Mouse (Mus musculus) stomach, postnatal 0 days (tissue): ENCODE data around the gene Gna11. TPM values are rescaled to one million over a fixed set of nuclear protein-coding genes. Genes with fewer than 3 reads are reported as not detected.

Experiments
- ATAC-seq: fragments of 200-750 bp; cut with Nextera tagmentation; 2 replicates; pipeline ENCODE4 v1.8.0; 2017; ENCODE audit not compliant: low FRiP score, low TSS enrichment
- DNase-seq: peaks from one replicate; pipeline ENCODE4 v3.0.0-alpha.2; 2016; ENCODE audit warnings: low spot score
- H3K27ac ChIP-seq: fragments of 300-500 bp; sonication (generic); replicated peaks from 2 replicates; pipeline ENCODE4 v1.5.1; 2014; ENCODE audit warnings: mild to moderate bottlenecking, control low read depth
- H3K27me3 ChIP-seq: fragments of 300-500 bp; sonication (generic); 2 replicates; pipeline ENCODE4 v1.6.1; 2014; ENCODE audit warnings: low read length; ENCODE audit not compliant: control insufficient read depth, insufficient read depth
- H3K36me3 ChIP-seq: fragments of 300-500 bp; sonication (generic); 2 replicates; pipeline ENCODE4 v1.6.1; 2014; ENCODE audit warnings: low read length, mixed read lengths; ENCODE audit not compliant: control insufficient read depth, insufficient read depth
- H3K4me1 ChIP-seq: fragments of 300-500 bp; sonication (generic); replicated peaks from 2 replicates; pipeline ENCODE4 v1.6.1; 2014; ENCODE audit warnings: antibody characterized with exemption; ENCODE audit not compliant: control insufficient read depth, insufficient read depth
- H3K4me2 ChIP-seq: fragments of 300-500 bp; sonication (generic); replicated peaks from 2 replicates; pipeline ENCODE4 v1.6.1; 2014; ENCODE audit warnings: low read depth, mild to moderate bottlenecking, control low read depth, moderate library complexity
- H3K4me3 ChIP-seq: fragments of 300-500 bp; sonication (generic); 2 replicates; pipeline ENCODE4 v1.5.1; 2014; ENCODE audit warnings: low read depth, low read length, control low read depth
- H3K9ac ChIP-seq: fragments of 300-500 bp; sonication (generic); 2 replicates; pipeline ENCODE4 v1.6.1; 2014; ENCODE audit warnings: mild to moderate bottlenecking, low read length, control low read depth, mixed read lengths
- H3K9me3 ChIP-seq: fragments of 300-500 bp; sonication (generic); 2 replicates; pipeline ENCODE4 v1.6.1; 2016; ENCODE audit warnings: low read length; ENCODE audit not compliant: control insufficient read depth
- CTCF ChIP-seq: IDR thresholded peaks from 2 replicates; pipeline ENCODE4 v1.5.1; 2016; ENCODE audit warnings: antibody characterized with exemption, low read depth, mild to moderate bottlenecking, moderate library complexity
- EP300 ChIP-seq: optimal IDR thresholded peaks from 2 replicates; pipeline ENCODE3; 2016; ENCODE audit warnings: antibody characterized with exemption
- WGBS: fragments of 180-500 bp; shearing (Covaris S2); extraction: QIAGEN DNeasy Blood & Tissue Kit; methylation state at CpG from one replicate; pipeline ENCODE4 v1.1.7; 2014; 5-methylcytosine and 5-hydroxymethylcytosine counted together
- polyA plus RNA-seq: library from polyadenylated mRNA; unstranded; fragments of >200 nt; fragmentation: Nextera tagmentation; extraction: Ambion mirVana; gene quantifications from 2 replicates; pipeline ENCODE4 v1.2.1, GENCODE M21; 2015

The Gna11 gene
- polyA plus RNA-seq, 1 experiment from 2014 or later, result 62.5 TPM

DNA sequence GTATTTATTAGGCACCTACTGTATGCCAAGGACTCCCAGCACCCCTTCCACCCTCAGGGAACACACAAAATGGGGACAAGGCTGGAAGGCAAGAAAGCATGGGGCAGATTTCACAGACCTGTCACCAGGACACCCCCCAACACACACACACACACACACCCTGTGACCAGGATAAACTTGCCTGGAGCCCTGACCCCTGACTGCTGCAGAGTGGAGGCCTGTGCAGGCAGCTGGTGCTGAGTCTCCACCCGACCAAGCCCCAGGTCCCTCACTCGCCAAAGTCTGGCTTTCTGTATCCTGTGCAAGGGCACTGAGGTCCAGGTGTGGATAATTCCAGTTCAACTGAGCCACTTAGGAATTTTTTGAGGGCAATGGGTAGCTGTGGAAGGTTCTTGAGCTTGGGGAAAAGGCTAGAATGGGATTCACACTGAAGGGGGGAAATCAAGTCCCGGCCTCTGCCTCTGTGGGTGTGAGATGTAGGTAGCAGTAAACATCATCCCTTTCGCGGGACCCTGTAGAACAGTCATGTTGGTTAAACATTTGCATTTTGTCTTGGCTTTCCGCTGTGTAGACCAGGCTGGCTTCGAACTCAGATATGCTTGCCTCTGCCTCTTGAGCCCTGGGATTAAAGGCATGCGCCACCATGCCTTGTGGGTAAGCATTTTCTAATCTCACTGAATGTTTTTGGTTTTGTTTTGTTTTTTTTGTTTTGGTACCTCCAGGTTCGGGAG is 24.7 kb upstream of the Gna11 start:
- H3K27ac ChIP-seq, result no peak overlapping the region
- DNase-seq, result no peak
- H3K27me3 ChIP-seq, result no peaks in the 10 kb centered on the region
- TF ChIP-seq CTCF (no peak), EP300 (no peak)
- H3K4me1 ChIP-seq, result peaks cover 14% of the 10 kb centered on the region
- no peak overlapping the region for H3K4me2 ChIP-seq
- no peaks in the 10 kb centered on the region for H3K9me3 ChIP-seq
- no peak overlapping the region for H3K9ac ChIP-seq
- H3K36me3 ChIP-seq, result peaks cover 16% of the 10 kb centered on the region
- no peak overlapping the region for H3K4me3 ChIP-seq
- ATAC-seq, result no peak
- 69% methylated on average over 9 of the region's 9 CpGs for WGBS

GRCm38 (mm10) chr10:81568381-81569191 is 23.6 kb upstream of the Gna11 start:
- ATAC-seq (no peak), DNase-seq (peak; percentile 53)
- no peak overlapping the region for H3K4me3 ChIP-seq
- H3K36me3 ChIP-seq, result peaks cover 16% of the 10 kb centered on the region
- no peak overlapping the region for H3K4me2 ChIP-seq
- TF ChIP-seq EP300 (no peak), CTCF (no peak)
- WGBS, result 19% methylated on average over 15 of the region's 16 CpGs
- no peaks in the 10 kb centered on the region for H3K27me3 ChIP-seq
- no peaks in the 10 kb centered on the region for H3K9me3 ChIP-seq
- H3K4me1 ChIP-seq, result peaks cover 18% of the 10 kb centered on the region
- H3K9ac ChIP-seq, result no peak overlapping the region
- H3K27ac ChIP-seq, result no peak overlapping the region

DNA sequence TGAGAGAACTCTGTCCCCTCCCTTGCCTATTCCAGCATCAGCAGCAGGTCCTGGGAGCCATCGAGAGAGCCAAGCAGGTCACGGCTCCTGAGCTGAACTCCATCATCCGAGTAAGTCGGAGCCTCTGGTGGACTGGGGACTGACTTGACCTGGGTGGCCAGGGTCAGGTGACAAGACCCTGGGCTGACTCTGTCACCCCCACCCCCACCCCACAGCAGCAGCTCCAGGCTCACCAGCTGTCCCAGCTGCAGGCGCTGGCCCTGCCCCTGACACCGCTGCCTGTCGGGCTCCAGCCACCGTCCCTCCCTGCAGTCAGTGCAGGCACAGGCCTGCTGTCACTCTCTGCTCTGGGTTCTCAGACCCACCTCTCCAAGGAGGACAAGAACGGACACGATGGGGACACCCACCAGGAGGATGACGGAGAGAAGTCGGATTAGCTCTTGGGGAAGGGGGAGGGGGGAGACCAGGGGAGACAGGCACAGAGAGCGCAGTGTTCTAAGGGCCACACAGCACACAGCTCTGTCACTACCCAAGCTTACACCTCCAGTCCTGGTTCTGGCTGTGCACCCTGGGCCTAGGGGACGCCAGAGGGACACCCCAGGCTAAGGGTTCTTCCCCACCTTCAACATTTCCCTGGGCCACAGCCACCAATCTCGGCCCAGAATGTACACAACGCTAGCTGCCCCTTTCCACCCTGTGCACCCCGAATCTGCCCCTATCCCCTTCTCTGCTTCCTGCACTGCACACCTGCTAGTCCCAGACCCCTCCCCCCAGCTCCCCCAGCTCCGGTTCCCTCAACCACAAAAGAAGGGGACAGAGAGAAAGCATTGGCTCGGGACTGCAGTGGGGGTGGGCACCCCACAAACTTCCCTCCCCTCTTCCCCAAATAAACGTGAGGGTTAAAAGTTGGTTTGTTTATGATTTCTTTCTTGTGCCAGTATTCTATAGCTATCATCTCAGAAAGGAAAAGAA is 20.6 kb upstream of the Gna11 start:
- ATAC-seq (no peak), DNase-seq (no peak)
- Histone ChIP-seq H3K27me3 (no peaks in the 10 kb centered on the region), H3K36me3 (peaks cover 16% of the 10 kb centered on the region), H3K27ac (no peak overlapping the region), H3K4me2 (no peak overlapping the region), H3K4me3 (no peak overlapping the region), H3K9ac (no peak overlapping the region), H3K9me3 (no peaks in the 10 kb centered on the region), H3K4me1 (peaks cover 12% of the 10 kb centered on the region)
- no peak for TF ChIP-seq EP300
- no peak for TF ChIP-seq CTCF
- WGBS, result 58% methylated on average over 19 of the region's 20 CpGs

DNA sequence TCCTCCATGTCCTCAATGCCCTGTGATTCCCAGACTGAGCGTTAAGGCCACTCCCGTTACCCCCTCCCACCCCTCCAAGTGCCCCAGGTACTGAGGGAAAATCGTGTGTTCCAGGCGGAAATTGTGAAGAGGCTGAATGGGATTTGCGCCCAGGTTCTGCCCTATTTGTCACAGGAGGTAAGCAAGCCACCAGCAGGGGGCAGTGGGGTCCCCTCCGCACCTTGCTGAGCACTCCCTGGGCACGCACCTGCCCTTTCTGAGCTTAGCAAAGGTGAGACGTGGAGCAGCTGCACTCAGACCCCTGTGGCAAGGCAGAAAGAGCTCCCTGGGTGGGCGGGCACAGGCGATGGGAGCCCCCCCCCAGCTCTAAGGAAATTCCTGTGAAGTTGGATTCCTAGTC is 19.7 kb upstream of the Gna11 start:
- Histone ChIP-seq H3K9me3 (no peaks in the 10 kb centered on the region), H3K4me2 (no peak overlapping the region), H3K4me1 (peaks cover 11% of the 10 kb centered on the region), H3K9ac (no peak overlapping the region), H3K27ac (no peak overlapping the region), H3K36me3 (peaks cover 16% of the 10 kb centered on the region), H3K27me3 (no peaks in the 10 kb centered on the region), H3K4me3 (no peak overlapping the region)
- peak; percentile 79 for DNase-seq
- no peak for ATAC-seq
- TF ChIP-seq EP300 (no peak), CTCF (peak; percentile 81)
- 40% methylated on average over 10 of the region's 10 CpGs for WGBS

DNA sequence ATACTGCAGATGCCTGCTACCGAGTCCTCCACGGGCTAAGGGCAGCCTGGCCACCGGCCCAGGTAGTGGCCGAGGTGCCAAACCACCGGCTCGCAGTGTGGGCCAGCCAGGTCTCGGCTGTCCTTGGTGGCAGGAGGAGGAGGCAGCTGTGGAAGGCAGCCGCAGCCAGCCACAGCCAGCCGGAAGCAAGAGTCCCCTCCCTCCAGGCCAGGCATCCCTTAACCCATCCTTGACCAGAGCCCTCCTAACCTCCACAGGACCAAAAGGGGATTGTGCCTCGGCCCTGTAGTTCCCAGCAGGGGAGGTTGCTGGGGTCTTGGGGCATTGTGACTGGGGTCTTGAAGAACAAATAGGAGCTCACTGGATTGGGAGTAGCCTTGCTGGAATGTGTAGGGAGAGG is 19.2 kb upstream of the Gna11 start:
- H3K36me3 ChIP-seq, result peaks cover 16% of the 10 kb centered on the region
- 12% methylated on average over 10 of the region's 10 CpGs for WGBS
- TF ChIP-seq CTCF (no peak), EP300 (no peak)
- peak; percentile 19; the same call in 1 of the 2 replicates for ATAC-seq
- 0 out of 2 replicates have a peak overlapping the region, but pooled peaks have one; percentile 8 for H3K4me3 ChIP-seq
- H3K4me2 ChIP-seq, result peak overlapping the region; percentile 46
- no peaks in the 10 kb centered on the region for H3K27me3 ChIP-seq
- 0 out of 2 replicates have a peak overlapping the region, but pooled peaks have one; percentile 13 for H3K27ac ChIP-seq
- H3K9ac ChIP-seq, result peak overlapping the region; percentile 47
- peaks cover 9% of the 10 kb centered on the region for H3K4me1 ChIP-seq
- DNase-seq, result no peak
- H3K9me3 ChIP-seq, result no peaks in the 10 kb centered on the region
